Mouse (Mus musculus) gastrocnemius, adult 18-20 months (tissue): ENCODE results near the gene Anapc11. TPM values are rescaled to one million over a fixed set of nuclear protein-coding genes. Genes with fewer than 3 reads are reported as not detected.

ENCODE experiments used
- DNase-seq: peaks from one replicate; pipeline ENCODE4 v3.0.0; 2021; ENCODE audit warnings: low spot score
- total RNA-seq, 2 experiments: library from RNA; stranded (reverse); gene quantifications; 2 replicates each; pipeline ENCODE4 v1.2.3; 2021

Anapc11 gene
- total RNA-seq, 2 experiments from 2014 or later, result 45.9 to 52.1 TPM

DNA sequence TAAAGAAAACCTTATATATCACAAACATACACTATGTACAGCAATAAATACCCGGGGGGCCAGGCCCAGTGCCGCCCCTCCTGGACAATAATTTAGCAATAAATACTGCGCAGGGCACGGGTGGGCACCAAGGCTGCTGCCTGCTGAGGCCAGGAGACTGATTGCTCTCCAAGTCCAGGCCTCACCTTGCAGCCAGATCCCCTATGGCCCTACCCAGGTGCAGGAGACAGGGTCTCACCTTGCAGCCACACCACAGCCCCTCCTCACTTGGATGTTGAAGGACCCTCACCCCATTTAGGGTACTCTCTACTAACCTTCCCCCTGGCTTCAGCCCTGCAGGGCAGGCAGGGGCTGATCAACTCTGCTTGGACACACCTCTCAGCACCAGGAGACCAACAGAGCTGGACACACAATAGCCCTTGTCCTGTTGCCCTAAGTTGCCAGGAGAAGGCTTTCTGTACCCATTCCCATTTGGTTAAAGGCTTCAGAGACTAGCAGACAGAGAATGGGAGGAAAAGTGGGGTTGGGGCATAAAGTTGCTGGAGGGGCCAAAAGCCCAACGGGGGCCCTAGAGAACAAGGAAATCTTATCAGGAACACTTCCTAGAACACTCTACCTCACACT lies 27.0 kb downstream of the Anapc11 start, which contains the start of gene Sirt7:
TSS of gene Sirt7 (minus strand) at position 89 of the 624 bp plus-strand sequence.
- no peak for DNase-seq

- DNase-seq, result no peak
Measured at GRCm38 (mm10) chr11:120626785-120627467, 28.7 kb downstream of the Anapc11 start.

- no peak for DNase-seq
Measured at GRCm38 (mm10) chr11:120627468-120628300, 29.5 kb downstream of the Anapc11 start.

DNA sequence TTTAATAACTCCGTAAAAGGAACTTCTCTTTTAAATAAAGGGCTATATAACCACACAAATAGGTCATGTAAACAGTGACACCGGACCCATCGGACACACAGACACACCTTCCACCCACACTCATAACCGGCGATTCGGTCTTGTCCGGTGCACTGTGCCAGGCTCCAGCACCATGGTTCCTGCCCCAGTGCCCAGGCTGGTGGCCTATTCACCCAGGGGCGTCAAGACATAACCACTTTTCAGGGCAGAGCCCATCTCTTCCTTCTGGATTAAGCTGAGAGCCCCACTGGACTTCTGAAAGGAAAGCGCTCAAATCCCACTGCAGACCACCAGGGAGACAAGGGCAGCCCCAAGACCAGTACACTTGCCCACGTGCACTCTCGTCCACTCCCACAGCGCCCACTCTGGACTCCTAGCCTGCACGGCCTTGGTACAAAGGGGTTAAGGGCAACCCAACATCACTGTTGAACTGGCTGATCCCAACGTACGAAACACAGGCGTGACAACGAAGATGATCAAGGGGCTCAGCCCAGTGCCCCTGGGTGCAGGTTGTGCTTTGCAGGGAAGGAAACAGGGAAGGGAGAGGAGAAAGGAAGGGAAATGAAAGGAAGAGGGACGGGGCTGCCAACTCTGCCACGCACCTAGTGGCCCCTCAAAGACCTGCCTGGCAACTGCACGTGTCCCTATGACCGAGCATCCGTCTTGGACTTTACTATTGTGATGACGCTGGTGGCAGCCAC lies 30.6 kb downstream of the Anapc11 start:
- DNase-seq, result no peak

GRCm38 (mm10) chr11:120629341-120629730 lies 31.1 kb downstream of the Anapc11 start:
- no peak for DNase-seq

- peak; percentile 79 for DNase-seq
Measured at GRCm38 (mm10) chr11:120629911-120630310, 31.7 kb downstream of the Anapc11 start.

DNA sequence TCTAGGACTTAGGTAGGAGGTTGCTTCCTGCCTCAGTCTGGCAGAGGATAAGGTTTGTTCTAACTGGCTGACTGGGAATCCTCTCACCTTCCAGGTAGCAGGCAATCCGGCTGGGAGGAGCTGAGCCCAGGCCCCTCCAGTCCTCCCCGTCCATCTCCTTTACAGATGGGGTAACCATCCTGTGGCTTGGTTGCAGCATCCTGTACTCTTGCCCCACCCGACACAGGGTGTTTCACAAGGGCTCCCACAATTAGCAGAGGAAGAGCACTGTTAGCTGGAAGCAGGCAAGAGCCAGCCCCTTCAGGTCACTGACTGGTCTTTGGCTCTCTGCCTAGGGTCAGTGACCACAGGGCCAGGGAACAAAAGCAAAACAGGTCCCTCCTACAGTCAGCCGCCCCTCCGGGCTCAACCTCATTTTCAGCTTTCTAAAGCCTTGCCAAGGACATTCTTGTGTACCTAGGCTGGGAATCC lies 32.2 kb downstream of the Anapc11 start:
- no peak for DNase-seq

DNA sequence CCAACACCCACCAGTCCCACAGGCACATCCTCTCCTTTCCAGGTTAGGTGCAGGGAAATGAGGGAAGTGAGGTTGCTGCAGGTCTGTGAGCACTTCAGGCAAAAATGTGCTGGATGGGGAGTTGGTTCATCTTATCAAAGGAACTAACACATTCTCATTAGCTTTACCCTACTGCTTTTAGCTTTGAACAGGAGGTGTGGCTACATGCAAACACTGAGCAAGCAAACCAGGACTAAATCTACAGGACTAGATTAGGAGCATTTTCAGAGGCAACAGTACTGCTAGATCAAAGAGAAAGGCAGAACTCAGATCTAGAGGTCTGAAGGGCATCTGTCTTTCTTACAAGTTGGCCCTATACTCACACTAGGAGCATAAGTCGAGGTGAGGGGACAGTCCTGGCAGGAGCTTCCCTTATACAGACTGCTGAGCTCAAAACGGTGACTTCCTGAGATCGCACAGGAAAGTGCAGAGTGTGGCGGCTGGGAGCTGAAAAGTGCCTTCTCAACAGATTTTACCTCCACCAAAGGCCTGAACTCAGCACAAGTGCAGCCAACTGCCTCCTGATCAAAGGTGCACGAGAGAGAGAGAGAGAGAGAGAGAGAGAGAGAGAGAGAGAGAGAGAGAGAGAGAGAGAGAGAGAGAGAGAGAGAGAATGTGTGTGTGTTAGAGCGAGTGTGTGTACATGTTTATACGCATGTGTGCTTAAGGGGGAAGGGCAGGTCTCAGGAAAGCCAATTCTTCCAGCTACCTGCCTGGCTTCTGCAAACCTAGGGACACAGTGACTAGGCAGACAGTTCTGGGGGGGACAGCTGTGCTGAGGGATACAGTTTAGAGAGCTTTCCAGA lies 32.9 kb downstream of the Anapc11 start:
- no peak for DNase-seq

DNA sequence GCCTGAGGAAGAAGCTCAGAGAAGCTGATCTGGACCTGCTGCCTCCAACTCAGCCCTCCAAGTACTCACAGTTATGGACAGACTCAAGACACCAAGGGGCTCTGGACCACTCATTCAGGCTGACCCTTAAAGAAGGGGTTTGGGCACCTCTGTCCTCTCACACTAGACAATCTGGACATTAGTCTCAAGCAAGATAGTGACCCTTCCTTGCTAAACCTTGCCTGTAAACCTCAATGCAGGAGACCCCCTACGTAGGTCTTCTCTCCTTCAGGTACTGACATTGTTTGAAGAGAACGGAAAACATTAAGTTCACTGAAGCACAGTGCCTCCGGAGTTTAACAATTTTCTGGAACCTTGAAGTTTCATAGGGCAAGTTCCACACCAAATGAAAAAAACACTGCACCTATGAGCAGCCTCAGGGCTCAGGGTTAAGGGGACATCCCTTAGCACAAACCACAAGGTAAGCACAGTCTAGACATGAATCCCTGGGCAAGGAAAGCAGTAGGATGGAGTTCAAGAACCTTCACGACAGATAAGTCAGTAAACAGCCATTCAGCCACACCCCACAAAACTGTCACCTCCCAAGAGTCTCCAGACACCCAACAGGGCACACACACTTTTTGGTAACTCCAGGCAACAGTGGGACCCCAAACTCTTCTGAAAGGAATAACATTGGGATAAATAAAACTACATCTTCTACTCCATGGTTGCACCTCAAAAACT lies 33.7 kb downstream of the Anapc11 start:
- DNase-seq, result no peak

DNA sequence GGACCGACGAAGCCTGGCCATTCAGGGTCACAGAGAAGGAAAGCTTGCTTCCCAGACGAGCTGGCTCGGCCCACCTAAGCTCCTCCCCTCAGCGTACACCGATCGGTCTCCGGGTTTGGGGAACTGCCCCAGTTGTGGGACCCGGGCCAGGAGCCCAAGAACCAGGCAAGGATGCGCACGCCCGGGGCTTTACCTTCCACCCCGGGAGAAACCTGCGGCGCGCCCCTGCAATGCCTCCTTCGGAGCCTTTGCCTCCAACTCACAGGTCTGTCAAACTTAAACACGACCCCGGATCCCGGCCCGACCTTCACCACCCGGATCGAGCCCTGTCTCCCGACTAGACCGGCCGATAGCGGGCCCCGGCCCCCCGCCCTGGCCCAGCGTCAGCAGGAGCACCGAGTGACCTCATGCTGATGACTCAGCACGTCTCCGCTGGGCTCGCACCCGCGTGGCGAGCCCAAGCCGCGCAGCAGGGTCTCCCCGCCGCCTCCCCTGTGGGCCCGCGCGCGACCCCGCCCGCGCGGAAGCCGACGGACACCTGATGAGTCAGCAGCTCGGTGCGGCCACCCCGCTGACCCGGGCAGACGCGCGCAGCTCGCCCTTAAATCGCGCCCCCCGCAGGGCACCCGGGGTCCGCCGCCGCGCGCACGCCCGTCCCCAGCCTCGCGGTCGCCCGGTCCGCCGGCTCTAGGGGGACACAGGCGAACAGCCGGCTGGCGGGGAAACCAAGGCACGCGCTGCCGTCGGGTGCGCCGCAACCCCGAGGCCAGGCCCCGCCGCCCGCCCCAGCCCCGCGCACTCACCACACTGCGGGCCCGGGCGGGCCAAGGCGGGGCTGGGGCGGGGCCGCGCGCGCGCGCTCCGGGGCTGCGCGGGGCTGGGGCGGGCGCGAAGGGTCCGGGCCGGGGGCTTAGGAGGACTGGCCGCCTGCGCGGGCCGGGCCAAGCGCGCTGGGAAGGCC lies 34.6 kb downstream of the Anapc11 start:
- peak; percentile 79 for DNase-seq

- DNase-seq, result peak; percentile 92
Measured at GRCm38 (mm10) chr11:120633520-120634343, 35.5 kb downstream of the Anapc11 start, which contains the start of gene Mafg. TSS of gene Mafg (minus strand) at chr11:120633600.

DNA sequence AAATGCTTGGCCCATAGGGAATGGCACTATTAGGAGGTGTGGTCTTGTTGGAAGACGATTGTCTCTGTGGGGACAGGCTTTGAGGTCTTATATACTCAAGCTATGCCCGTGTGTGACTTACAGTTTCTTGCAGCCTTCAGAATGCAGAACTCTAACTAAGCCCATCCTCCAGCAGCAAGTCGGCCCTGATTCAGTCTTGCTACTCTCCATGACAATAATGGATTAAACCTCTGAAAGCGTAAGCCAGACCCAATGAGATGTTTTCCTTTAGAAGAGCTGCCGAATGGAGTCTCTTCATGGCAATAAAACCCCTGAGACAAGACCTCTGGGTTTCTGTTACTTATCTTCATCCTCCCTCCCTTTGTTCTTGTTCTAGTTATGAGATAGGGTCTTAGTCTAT lies 36.6 kb downstream of the Anapc11 start:
- no peak for DNase-seq

DNA sequence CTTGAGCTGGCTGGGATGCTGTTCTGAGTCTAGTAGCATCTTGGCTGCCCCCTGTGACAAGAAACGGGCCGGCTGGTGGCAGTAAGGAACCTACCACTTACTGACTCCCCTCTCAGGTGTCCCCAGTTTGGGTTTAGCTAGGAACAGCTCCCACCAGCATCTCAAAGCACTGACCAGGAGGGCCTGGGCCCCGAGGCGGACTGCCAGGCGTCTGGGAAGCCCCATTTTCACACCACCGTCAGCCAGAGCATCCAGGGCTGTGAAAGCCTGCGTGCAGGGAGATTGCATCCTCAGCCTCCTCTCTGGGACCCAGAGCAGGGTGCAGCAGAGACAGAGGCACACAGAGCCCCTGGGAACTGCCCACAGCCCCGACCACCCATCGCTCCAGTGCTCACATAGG lies 43.0 kb downstream of the Anapc11 start:
- no peak for DNase-seq

DNA sequence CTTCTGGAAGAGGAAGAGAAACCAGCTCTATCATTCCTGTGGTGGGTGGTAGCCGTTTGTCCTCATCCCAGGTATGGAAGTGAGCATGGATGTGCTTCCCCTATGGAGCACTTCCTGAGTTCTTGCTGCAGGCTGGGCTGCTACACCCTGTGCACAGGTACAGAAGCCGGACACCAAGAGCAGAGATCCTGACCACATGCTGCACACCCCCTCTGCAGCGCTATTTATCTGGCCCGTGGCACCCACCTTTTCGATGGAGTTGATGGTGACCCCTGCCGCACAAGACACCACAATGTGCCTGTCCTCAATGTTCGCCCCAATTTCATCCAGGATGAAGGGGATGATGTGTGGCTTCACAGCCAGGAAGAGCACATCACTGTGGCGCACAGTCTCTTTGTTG lies 43.6 kb downstream of the Anapc11 start:
- DNase-seq, result no peak

DNA sequence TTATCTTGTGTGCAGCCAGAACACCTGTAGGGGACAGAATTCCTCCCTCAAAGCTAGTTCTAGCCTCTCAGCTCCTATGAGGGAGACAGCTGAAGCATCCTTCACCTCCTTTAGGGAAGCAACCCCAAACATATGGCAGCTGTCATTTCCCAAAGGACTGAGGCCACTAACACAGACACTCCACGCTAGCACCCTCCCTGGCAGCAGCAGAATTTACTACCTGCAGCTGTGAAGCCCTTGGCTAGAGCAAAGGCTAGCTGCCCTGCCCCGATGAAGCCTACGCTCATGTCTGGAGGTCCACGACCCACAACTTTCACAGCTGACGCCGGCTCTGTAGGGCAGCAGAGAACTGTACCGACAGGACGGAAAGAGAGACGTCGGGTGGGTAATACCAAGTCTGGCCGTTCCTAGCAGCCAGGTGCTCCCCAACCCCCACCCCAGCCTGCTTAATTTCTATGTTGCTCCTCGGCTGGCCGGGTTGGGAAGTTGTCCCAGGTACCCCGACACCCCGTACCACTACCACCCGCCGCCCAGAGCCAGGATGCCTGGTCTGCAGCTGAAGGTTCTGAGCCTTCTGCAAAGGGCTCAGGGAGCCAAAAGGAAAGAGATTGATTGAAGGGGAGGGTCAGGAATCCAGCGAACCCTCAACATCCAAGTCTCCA lies 44.8 kb downstream of the Anapc11 start:
- DNase-seq, result no peak

GRCm38 (mm10) chr11:120643601-120643987 lies 45.4 kb downstream of the Anapc11 start, which contains the start of gene Pycr1:
TSS of gene Pycr1 (minus strand) at chr11:120643769.
- DNase-seq, result peak; percentile 96
